Mouse (Mus musculus) thymus, postnatal 0 days (tissue): ENCODE measurements around the gene Tll2. TPM values are rescaled to one million over a fixed set of nuclear protein-coding genes. Genes with fewer than 3 reads are reported as not detected.
A peak's percentile ranks its signal among the peaks of the same experiment; 100 is the strongest.

ENCODE experiments used
- DNase-seq: peaks from one replicate; pipeline ENCODE4 v3.0.0-alpha.2; 2015; ENCODE audit warnings: low spot score
- polyA plus RNA-seq: library from polyadenylated mRNA; unstranded; fragments of >200 nt; fragmentation: Nextera tagmentation; extraction: Ambion mirVana; gene quantifications from 2 replicates; pipeline ENCODE4 v1.2.1, GENCODE M21; 2015

Tll2 gene
- polyA plus RNA-seq, 1 experiment from 2014 or later: 0.08 TPM

DNA sequence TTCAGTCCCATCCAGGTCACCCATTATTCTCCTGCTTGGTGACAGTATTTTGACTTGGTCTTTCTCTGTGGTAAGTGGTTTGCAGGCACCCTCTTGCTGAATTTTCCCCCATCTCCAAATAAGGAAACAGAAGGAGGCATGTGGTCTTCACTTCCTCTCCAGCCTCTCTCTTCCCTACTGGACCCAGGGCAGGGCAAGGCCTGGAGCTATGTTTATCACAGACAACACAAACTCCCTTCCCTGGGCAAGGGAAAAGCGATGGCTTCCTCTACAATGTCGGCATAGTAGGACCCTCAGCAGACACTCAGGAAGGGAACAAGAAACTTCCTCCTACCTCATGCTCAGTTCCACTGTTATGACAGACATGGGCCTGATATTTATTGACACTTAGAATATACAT, 114.7 kb downstream of the Tll2 start:
- DNase-seq: no peak

DNA sequence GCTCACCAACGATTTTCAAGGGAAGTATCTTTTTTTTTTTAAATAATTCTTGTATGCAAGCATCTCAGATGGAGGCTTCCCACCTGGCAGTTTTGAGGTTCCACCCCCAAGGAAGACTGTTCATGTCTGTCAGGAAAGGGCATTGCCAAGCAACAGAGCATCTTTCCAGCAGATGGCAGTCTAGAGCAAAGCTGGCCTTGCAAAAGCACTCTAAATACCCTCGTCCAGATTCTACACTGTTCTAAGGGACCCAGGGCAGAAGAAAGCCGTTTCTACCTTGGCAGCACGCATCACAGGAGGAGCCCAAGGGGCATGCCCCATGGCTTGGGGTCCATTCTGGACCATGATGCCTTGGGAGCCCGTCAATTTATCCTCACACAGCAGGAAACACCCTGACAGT, 116.8 kb downstream of the Tll2 start:
- DNase-seq: peak; percentile 66

DNA sequence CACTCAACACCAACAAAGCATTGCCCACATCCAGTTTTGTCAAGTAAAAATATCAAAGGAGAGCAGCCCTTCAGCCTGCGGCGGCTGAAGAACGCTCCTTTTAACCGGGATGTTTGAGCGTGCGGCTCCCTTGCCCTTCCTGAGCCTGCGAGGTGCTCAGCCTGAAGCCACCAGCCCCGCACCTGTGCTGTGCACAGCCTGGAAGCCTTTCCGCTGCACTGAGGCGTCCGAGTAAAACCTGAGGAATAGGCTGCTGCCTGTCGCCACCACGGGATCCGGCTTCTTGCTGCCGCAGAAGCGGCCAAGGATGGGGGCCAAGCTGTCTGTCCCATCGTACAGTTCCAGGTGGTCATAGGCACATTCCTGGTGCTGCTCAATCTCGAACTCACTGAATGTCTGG, 118.1 kb downstream of the Tll2 start:
- peak; percentile 20 for DNase-seq

DNA sequence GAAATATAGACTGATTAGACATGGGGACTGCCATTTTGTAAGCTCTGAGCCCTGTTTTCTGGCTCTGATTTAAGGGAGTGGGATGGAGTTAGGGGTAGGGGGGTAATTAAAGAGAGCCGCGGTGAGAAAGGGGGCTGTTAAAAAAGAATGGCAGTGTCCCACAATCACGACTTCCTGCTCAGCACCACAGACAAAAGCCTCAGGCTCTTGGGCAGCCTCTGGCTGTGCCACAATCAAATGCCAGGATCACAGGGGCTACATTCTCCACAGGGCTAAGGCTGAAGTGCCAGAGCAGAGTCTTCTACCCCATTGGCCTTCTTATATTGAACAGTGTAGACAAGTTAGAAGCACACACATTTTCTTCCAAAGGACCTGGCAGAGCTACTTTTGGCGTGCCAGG, 118.7 kb downstream of the Tll2 start:
- DNase-seq: no peak

DNA sequence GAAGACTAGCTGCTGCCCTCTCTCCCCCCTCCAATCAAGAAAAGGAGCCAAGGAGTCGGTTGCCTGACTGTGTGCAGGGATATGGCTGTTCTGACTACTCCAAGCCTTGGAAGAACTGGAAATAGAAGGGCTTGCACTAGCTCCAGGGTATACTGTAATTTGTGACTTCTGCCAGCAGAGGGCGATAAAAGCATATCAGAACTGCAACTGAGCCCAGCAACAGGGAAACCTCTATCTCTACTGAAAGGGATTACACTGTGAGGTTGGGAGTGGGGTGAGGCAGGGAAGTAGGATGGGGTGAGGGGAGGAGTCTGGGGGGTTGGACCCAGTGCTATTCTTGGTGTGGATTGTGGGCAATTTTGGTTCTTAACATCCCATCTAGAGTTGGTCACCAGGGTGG, 119.9 kb downstream of the Tll2 start:
- peak; percentile 76 for DNase-seq

DNA sequence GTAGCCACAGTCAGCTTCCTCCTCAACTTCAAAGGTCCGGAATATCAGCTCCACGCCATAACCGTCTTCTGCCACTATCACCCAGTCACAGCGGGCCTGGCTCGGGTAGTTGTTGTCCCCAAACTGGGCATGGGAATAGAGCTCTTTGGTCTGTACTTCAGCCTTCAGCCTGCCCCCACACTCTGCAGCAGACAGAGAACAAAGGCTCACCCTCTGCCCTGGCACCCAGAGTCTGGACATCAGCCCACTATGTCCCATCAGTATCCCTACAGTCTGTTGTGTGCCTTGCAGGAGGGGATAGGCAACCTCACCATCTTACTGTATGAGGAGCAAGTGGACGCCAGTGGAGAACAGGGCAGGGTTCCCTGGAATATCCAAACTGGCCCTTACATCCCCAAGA, 120.3 kb downstream of the Tll2 start:
- no peak for DNase-seq

DNA sequence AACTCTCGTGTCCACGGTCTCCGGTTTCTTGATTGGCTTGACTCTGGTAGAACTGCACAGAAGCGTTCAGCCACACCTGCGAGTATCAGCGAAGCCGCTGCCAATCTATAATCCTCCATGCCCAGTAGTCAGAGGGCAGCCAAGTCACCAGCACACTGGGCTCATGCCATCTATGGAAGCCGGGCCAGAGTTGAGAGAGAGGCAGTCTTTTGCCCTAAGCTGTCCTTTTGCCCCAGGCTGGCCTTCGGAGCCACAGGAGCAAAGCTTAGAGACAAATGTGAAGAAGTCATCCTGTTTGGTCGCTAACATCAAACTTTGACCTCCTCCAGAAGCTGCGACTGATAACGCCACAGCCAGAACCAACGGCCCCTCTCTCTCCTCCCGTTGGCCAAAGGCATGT, 123.0 kb downstream of the Tll2 start:
- DNase-seq: no peak

DNA sequence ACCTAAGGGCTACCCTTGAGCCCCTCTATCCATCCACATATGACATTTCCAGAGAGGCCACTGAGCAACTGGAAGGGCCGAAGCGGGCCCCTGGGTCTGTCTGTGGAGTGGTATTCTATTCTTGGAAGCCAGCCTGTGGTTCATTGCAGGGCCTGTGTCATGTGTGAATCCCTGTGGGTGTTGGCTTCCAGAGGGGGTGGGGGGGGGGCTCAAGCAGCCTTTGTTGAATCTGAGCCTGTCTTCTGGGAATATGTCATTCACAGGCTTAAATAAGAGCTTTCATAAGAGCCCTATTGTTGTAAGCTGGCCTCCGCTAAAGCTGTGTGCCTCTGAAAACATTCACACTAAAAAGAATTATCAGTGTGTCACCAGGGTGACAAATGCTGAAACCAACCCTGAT, 125.0 kb downstream of the Tll2 start:
- DNase-seq: no peak

DNA sequence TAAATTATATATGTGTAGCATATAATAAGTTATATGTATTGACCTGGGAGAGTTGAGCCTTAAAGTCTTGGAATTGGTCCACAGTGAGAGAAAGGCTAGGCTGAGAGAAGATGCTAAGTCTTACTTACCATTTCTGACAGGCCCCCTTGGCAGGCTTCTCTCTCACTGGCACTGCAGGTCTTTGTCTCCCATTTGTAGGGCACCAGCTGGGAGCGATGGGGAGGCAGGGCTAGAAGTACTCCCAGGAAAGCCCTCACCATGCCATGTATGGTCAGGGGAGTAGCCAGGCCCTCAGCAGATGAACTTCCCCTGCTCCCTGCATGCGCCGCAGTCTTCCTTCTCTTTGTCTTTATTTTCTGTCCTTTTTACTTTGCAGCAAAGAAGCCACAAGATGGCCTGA, 129.7 kb downstream of the Tll2 start, which contains the start of gene Opalin:
TSS of gene Opalin (minus strand) at position 208 of the 400 bp plus-strand sequence.
- DNase-seq: no peak

DNA sequence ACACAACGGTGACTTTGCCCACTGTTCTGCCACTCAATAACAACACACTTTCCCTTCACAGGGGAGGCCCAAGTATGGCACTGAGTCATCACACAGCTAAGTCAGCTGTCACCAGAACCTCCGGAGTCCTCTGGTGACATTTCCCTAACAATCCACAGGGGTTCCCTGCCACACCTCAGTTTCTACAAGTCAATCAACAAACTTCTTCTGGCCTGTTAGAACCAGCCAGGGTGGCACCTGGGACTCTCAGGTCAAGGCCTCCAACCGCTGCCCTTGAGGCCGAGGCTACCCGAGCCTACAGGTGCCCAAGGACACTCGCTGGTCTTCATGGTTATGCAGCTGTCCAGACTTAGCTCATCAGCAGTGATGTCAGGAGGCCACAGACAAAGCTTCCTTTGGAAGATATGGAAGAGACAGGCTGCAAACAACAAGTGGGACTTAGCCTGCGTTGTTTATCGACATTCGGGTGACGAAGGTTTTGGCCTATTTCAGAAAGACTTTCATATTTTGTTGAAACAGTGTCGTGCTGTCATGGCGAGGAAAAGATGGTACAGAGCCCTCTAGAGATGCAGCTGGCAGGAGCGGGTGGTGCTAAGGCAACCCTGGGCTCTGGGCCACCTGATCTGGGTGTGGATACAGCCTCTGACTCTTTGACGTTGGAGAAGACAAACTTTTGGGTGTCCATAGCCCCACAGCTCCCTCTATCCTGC, 132.7 kb downstream of the Tll2 start:
- DNase-seq: no peak

DNA sequence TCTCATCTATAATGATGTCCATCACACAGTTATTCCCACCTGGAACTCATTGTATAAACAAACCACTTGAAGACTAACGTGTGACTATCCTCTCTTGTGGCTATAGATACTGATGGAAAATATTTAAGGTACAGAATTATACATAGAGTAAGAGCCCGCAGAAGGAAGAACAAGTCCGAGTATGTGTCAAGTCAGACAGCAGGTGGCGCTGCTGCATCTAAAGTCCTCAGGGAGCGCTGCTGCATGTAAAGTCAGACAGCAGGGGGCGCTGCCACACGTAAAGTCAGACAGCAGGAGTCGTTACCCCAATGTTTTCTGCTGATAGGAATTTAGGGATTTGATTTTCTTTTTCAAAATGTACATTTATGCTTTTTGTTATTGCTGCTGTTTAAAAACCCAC, 135.1 kb downstream of the Tll2 start:
- DNase-seq: peak; percentile 94

DNA sequence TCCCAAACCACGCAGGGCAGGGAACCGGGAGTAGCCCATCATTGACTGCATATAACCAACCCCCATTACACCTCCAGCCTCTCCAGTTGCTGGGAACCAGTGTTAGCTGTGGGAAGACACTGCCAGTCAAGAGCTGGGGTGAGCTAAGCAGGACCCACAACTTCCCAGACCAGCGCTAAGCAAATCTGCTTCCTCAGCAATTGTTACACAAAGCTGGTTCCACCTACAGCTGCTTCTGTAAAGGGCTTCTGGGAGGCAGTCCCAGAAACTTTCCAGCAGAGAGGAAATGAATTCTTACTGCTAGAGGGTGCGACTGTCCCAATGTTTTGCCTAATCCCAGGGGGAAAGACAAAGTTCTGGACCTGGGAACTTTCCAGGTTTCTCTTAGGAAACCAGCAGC, 151.9 kb downstream of the Tll2 start:
- DNase-seq: no peak

DNA sequence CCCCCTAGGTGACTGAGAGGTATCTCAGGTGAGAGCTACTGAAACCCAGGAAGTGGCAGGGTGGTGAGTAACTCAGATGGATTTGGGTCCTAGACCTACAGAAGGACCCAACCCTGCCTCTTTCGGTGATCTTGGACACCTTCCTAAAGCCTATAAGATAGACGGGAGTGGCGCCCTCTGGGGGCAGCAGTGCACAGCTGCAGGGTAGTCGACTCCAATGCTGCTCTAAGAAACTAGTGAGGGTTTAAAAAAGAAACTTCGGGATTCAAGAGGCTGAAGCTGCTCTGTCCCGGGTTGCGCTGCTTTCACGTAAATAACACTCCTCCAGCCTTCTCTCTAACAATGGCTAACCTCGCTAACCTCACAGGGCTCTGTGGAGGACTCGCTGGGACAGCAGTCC, 153.1 kb downstream of the Tll2 start:
- DNase-seq: peak; percentile 83

DNA sequence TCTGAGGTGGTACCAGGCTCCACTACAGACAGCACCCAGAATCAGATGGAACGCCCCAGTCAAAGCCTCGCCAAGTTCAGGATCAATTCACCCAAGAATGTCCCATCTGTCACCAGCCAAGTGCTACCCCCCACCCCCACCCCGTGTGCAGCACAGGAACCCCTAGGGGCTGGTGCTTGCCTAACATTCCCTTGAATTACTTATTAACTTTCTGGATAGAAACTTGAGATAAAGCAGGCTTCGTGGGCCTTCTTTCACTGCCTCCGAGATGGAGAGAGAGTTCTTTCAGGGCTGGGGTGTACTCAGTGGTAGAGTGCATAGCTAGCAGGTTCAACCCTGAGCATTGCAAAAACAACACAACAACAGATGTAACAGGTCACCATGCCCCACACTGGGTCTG, 154.4 kb downstream of the Tll2 start:
- DNase-seq: no peak

DNA sequence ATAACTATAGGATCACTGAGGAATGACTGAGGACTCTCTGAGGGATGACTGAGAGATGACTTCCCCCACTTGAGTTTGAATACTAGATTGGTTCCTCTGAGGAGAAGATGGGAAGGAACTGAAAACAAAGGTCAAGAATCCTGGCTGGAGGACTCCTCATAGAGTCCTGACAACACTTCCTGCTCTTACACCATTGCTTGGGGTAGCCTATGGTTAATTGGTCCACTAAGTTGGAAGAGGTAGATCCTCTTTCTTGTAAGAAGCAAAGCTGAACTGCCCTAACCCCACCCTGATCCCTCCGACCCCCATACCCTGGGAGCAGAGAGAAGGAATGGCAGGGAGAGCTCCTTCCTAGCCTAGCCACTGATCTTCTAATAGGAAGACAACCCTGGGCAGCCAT, 154.9 kb downstream of the Tll2 start:
- DNase-seq: no peak

DNA sequence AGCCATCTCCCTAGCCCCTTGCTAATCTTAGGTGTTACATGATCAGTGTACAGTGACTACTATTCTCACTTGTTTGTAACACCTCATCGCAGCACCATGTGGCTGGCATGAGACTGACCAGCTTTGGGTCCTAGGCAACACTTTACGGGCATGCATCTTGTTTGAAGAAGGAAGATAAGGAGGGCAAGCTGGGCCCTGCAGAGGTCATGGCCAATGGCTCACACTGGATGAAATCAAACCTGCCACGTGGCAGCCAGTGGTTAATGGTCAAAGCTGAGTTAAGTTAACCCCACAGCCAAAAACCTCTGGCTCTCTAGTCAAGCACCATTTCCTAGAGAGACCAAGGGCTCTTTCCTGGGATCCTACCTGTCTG, 158.5 kb downstream of the Tll2 start:
- DNase-seq: no peak

DNA sequence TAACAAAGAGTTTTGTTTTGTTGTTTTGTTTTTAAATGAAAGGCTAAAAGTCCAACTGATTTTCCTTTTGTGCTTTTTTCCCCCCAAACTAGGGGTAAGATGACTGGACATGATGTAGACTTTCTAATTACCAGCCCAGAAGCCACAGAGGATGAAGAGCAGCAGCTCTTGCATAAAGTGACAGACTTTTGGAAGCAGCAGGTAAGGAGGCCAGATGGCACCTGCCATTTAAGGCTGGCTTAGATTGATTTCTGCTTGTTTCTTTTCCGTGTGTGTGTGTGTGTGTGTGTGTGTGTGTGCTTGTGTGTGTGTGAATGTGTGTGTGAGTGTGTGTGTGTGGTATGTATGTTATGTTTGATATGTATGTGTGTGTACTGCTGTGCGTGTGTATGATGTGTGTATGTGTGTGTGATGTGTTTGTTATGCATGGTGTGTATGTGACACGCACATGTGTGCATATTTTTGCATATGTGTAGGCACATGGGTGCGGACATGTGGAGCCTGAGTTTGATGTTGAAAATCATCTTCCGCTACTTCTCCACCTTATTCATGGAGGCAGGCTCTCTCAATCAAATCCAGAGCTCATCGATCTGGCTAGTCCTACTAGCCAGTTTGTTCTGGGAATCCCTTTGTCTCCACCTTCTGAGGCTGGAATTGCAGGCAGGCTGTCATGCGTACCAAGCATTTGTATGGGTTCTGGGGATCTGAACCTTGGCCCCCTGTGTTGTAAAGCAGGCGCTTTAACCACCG, 159.0 kb downstream of the Tll2 start:
- no peak for DNase-seq

DNA sequence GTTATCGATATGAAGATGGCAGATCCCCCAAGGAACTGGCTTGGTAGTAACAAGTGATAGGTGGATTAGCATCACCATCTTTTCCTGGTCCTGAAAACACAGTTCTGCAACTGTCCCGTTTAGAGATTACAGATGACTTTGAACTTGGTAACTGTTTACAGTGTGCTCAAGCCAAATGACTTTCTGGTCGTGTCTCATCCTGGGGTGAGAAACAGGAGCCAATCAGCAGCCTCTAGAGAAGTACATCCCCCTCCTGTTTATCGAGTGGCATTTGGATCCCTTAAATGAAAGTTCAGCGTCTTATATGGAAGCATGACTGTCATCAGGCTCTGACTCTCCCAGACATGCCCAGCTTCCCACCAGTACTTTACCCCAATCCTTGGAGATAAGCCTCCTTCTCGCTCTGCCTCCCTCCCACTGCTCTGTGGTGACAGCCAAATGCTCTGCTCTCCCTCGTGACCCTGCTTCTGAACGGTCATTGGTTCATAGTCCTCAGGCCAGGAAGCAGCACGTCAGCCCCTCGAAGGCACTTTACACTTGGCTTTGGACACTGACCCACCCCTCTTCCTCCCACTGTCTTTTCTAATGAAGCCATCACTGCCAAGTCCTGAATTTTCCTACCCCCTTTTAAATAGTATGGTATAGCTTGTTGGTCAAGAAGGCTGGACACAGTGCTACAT, 161.4 kb downstream of the Tll2 start:
- no peak for DNase-seq

DNA sequence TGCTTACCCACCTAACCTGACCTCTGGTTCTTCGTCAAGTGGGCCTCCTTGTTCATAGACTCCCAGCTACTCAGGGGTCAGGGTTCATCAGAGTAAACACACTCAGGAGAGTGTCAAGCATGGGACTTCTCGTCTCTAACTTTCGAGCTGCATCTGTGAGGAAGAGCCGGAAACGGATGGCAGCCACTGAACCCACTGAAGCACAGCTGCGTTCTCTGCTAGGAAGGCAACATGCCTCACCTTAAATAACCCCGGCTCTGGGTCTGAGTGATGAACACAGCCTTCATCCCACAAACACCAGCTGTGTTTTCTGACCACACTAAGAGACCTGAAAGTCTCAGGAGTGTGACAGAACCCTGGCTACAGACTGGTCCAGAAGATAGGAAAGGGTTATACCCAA, 167.5 kb downstream of the Tll2 start:
- DNase-seq: peak; percentile 88

DNA sequence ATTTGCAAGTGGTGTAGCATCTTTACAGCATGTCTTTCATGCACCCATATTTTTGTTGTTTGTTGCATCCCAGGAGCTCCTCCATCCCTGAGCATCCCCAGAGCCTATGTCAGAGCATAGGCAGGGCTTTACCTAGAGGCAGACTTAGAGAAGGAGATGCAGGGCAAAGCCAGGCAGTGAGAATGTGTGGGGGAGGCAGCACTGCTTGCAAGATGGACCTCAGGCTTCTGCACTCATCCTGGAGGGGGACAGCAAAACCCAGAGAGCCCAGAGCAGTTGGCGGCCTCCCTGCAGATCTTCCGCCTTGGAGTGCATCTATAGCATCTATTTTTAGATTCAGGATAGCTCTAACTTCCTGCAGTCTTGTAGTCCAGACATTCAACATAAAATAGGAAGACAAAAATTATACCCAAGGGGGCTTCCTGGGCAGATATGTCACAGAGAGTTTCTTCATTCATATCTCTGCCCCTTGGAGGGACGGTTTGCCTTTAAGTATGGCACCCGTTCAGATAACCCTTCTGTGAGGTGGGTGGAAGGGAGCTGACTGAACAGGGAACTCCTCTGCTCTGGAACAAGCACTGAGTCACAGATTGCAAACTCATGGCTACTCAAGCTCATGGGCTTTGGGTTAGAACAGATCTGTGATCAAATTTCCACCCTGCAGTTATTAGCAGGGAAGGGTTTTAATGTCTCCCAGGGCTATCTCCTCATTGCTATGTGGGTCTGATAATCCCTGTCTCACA, 170.7 kb downstream of the Tll2 start:
- no peak for DNase-seq
